Mouse (Mus musculus): ENCODE results near the gene Stat5b.

DNA sequence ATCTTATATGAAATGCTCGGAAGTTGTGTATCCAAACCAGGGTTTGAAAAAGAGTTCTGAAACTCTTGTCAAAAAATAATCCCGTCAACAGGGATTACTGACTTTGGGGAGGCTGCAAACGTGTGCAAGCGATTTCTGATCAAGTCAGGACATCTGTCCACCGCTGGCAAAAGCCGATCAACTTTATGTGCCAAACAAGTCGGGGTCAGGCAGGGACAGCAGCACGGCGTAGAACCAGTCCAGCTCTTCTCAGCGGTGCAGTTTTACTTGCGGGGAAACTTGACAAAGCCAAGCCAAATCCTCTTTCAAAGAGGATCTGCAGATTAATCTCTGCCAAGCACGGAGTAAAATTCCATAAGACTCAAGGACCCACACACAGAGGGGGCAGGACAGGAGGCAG lies 20.8 kb downstream of the Stat5b start:
- TF ChIP-seq POLR2A (IDR thresholded peaks at IDR 0.05; ENCODE audit: borderline replicate concordance, low read depth, low read length) (no peak), CTCF (IDR thresholded peaks at IDR 0.05; ENCODE audit: low read depth, low read length) (no peak)
